Mouse (Mus musculus) forebrain, embryonic 15.5 days (tissue): ENCODE measurements around the gene Ech1. TPM values are rescaled to one million over a fixed set of nuclear protein-coding genes. Genes with fewer than 3 reads are reported as not detected.
A peak's percentile ranks its signal among the peaks of the same experiment; 100 is the strongest.

Source experiments
- ATAC-seq: fragments of 200-750 bp; cut with Nextera tagmentation; replicated peaks from 2 replicates; pipeline ENCODE4 v1.8.0; 2017; ENCODE audit warnings: mild to moderate bottlenecking, moderate TSS enrichment, moderate library complexity
- H3K27ac ChIP-seq: fragments of 300-500 bp; sonication (generic); replicated peaks from 2 replicates; pipeline ENCODE4 v1.5.1; 2015; ENCODE audit warnings: mild to moderate bottlenecking, inconsistent platforms
- H3K27me3 ChIP-seq: fragments of 300-500 bp; sonication (generic); 2 replicates; pipeline ENCODE4 v1.6.1; 2015; ENCODE audit warnings: inconsistent platforms
- H3K36me3 ChIP-seq: fragments of 300-500 bp; sonication (generic); 2 replicates; pipeline ENCODE4 v1.6.1; 2015; ENCODE audit warnings: mild to moderate bottlenecking, inconsistent platforms
- H3K4me1 ChIP-seq: fragments of 300-500 bp; sonication (generic); 2 replicates; pipeline ENCODE4 v1.6.1; 2015; ENCODE audit warnings: inconsistent platforms
- H3K4me2 ChIP-seq: fragments of 300-500 bp; sonication (generic); replicated peaks from 2 replicates; pipeline ENCODE4 v1.6.1; 2015; ENCODE audit warnings: mild to moderate bottlenecking, inconsistent platforms
- H3K4me3 ChIP-seq: fragments of 300-500 bp; sonication (generic); 2 replicates; pipeline ENCODE4 v1.5.1; 2015; ENCODE audit warnings: mild to moderate bottlenecking, inconsistent platforms
- H3K9ac ChIP-seq: fragments of 300-500 bp; sonication (generic); replicated peaks from 2 replicates; pipeline ENCODE4 v1.6.1; 2015; ENCODE audit warnings: mild to moderate bottlenecking, inconsistent platforms
- H3K9me3 ChIP-seq: fragments of 300-500 bp; sonication (generic); 2 replicates; pipeline ENCODE4 v1.6.1; 2016; ENCODE audit warnings: inconsistent platforms
- WGBS: fragments of 180-500 bp; shearing (Covaris S2); methylation state at CpG from one replicate; pipeline ENCODE4 v1.1.7; 2015; ENCODE audit warnings: mixed read lengths; 5-methylcytosine and 5-hydroxymethylcytosine counted together
- polyA plus RNA-seq: library from polyadenylated mRNA; unstranded; fragments of >200 nt; fragmentation: Nextera tagmentation; extraction: Ambion mirVana; gene quantifications from 2 replicates; pipeline ENCODE4 v1.2.1, GENCODE M21; 2015

Gene Ech1
- polyA plus RNA-seq, 1 experiment from 2014 or later: 85.2 TPM

- Histone ChIP-seq H3K27me3 (no peaks in the 10 kb centered on the region), H3K4me2 (no peak overlapping the region), H3K36me3 (peaks cover 45% of the 10 kb centered on the region), H3K27ac (0 out of 2 replicates have a peak overlapping the region, but pooled peaks have one; percentile 9), H3K9ac (no peak overlapping the region), H3K4me1 (peaks cover 15% of the 10 kb centered on the region), H3K9me3 (no peaks in the 10 kb centered on the region), H3K4me3 (no peak overlapping the region)
- ATAC-seq: no peak
- WGBS: 55% methylated on average over 10 of the region's 10 CpGs
Observed at GRCm38 (mm10) chr7:28822993-28823903, 1.8 kb upstream of the Ech1 start.

GRCm38 (mm10) chr7:28823932-28824331, 1.1 kb upstream of the Ech1 start:
- no peaks in the 10 kb centered on the region for H3K27me3 ChIP-seq
- H3K27ac ChIP-seq: 0 out of 2 replicates have a peak overlapping the region, but pooled peaks have one; percentile 67
- H3K36me3 ChIP-seq: peaks cover 38% of the 10 kb centered on the region
- no peaks in the 10 kb centered on the region for H3K9me3 ChIP-seq
- ATAC-seq: no peak
- WGBS: 57% methylated on average over 2 of the region's 2 CpGs
- peaks cover 12% of the 10 kb centered on the region for H3K4me1 ChIP-seq
- no peak overlapping the region for H3K9ac ChIP-seq
- H3K4me3 ChIP-seq: no peak overlapping the region
- no peak overlapping the region for H3K4me2 ChIP-seq

DNA sequence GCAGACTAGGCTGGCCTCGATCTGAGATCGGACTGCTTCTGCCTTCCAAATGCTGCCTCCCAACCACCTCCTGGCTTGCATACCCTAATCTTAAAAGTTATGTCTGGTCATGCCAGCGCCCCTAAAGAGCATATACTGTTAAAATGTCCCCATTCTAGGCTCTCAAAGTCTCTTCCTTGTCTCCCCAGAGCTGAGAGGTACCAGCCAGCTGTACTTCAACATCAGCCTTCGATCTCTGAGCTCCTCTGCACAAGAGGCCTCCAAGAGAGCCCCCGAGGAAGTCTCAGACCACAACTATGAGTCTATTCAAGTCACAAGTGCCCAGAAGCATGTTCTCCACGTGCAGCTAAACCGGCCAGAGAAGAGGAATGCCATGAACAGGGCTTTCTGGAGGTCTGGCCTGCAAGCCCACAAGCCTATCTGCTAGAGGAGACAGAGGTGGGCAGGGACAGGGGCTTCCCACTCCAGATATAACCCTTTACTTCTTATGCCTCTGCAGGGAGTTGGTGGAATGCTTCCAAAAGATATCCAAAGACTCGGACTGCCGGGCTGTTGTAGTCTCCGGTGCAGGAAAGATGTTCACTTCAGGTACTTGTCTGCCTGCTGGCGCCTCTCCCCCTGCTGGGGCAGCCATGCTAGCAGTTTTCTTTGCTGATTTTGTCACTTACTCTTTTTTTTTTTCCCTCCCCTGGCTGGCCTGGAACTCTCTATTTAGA, 827 bp downstream of the Ech1 start:
- 64% methylated on average over 11 of the region's 11 CpGs for WGBS
- peak overlapping the region; percentile 52 for H3K4me3 ChIP-seq
- peak overlapping the region; percentile 47 for H3K4me2 ChIP-seq
- H3K27ac ChIP-seq: peak overlapping the region; percentile 67
- ATAC-seq: no peak
- peaks cover 29% of the 10 kb centered on the region for H3K36me3 ChIP-seq
- no peaks in the 10 kb centered on the region for H3K9me3 ChIP-seq
- peaks cover 12% of the 10 kb centered on the region for H3K4me1 ChIP-seq
- no peaks in the 10 kb centered on the region for H3K27me3 ChIP-seq
- peak overlapping the region; percentile 57 for H3K9ac ChIP-seq

DNA sequence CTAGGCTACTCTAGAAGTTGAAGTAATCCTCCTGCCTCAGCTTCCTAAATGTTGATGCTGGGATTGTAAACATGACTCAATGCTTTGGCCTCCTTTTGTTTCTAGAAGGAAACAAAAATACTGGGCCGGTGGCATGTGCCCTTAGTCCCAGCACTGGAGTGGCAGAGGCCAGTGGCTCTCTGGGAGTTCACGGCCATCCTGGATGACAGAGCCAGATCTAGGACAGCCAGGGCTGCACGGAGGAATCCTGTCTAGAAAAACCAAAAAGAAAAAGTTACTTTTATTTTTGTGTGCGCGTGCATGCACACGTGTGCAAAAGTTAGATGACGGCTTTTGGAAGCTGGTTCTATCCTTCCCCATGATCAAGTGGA, 1.4 kb downstream of the Ech1 start:
- H3K4me1 ChIP-seq: peaks cover 12% of the 10 kb centered on the region
- no peak overlapping the region for H3K9ac ChIP-seq
- no peak for ATAC-seq
- no peaks in the 10 kb centered on the region for H3K9me3 ChIP-seq
- H3K27me3 ChIP-seq: no peaks in the 10 kb centered on the region
- no peak overlapping the region; the same call in 1 of the 2 replicates for H3K4me3 ChIP-seq
- 92% methylated on average over 7 of the region's 7 CpGs for WGBS
- H3K4me2 ChIP-seq: no peak overlapping the region
- H3K27ac ChIP-seq: no peak overlapping the region
- peaks cover 26% of the 10 kb centered on the region for H3K36me3 ChIP-seq

DNA sequence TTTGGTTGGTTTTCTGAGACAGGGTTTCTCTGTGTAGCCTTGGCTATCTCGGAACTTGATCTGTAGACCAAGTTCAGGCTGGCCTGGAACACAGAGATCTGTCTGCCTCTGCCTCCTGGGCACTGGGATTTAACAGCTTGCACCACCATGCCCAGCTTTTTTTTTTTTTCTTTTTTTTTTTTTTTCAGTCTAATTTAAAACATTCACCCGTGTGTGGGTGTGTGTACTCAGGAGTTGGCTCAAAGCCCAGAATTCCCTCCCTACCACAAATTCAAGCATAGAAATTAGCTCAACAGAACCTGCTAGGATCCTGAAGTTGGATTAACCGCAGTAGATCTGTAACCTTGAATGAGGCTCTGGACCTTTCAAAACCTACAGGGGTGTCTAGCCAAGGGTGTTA, 2.3 kb downstream of the Ech1 start:
- H3K9ac ChIP-seq: no peak overlapping the region
- no peak overlapping the region for H3K27ac ChIP-seq
- H3K4me1 ChIP-seq: peaks cover 12% of the 10 kb centered on the region
- no peak for ATAC-seq
- no peaks in the 10 kb centered on the region for H3K27me3 ChIP-seq
- no peaks in the 10 kb centered on the region for H3K9me3 ChIP-seq
- H3K4me3 ChIP-seq: no peak overlapping the region
- WGBS: 40% methylated on average over 3 of the region's 3 CpGs
- H3K4me2 ChIP-seq: no peak overlapping the region
- H3K36me3 ChIP-seq: peaks cover 19% of the 10 kb centered on the region

DNA sequence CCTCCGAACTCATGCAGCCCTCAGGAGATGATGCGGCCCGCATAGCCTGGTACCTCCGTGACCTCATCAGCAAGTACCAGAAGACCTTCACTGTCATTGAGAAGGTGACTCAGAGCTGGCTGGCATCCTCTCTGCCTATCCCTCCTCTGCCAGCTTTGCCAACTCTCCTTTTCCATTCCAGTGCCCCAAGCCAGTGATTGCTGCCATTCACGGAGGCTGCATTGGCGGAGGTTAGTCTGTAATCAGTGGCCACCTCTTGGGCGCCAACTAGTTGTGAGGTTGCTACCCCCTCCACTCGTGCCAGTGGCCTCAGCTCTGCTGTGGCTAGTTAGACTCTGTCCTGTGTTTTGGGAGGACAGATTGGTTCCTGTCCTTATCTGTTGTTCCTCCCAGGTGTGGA, 4.8 kb downstream of the Ech1 start:
- Histone ChIP-seq H3K4me2 (no peak overlapping the region), H3K9me3 (no peaks in the 10 kb centered on the region), H3K9ac (no peak overlapping the region), H3K27me3 (no peaks in the 10 kb centered on the region), H3K27ac (no peak overlapping the region), H3K36me3 (peaks cover 12% of the 10 kb centered on the region; the same call in 1 of the 2 replicates), H3K4me1 (peaks cover 8% of the 10 kb centered on the region), H3K4me3 (no peak overlapping the region)
- WGBS: 89% methylated on average over 8 of the region's 8 CpGs
- no peak for ATAC-seq

- Histone ChIP-seq H3K4me2 (no peak overlapping the region), H3K4me3 (no peak overlapping the region), H3K4me1 (peaks cover 2% of the 10 kb centered on the region), H3K9me3 (no peaks in the 10 kb centered on the region), H3K36me3 (peaks cover 12% of the 10 kb centered on the region; the same call in 1 of the 2 replicates), H3K9ac (no peak overlapping the region), H3K27ac (no peak overlapping the region), H3K27me3 (no peaks in the 10 kb centered on the region)
- WGBS: 93% methylated on average over 5 of the region's 5 CpGs
- ATAC-seq: no peak
Observed at GRCm38 (mm10) chr7:28830981-28831380, 6.0 kb downstream of the Ech1 start.

DNA sequence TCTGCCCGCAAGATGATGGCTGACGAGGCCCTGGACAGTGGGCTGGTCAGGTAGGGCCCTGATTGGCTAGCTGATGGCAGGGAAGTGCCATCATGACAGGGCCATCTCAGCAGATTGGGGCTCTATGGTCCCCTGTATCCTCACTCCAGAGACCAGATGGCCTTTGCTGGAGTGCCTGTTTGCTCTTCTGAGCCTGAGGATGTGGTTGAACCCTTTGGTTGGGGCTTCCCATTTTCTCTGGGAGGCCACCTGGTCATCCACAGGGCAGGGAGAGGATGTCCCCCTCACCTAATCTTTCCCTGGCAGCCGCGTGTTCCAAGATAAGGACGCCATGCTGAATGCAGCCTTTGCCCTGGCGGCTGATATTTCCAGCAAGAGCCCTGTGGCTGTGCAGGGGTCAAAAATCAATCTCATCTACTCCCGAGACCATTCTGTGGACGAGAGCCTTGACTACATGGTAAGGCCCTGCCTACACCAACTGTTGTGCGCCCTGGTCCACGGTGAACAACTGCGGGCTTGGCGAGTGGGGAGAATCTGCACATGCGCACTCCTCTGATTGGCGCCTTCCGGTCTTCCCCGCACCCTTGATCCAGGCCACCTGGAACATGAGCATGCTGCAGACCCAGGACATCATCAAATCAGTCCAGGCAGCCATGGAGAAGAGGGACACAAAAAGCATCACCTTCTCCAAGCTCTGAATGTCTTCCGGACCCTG, 6.6 kb downstream of the Ech1 start:
- ATAC-seq: no peak
- Histone ChIP-seq H3K9me3 (no peaks in the 10 kb centered on the region), H3K36me3 (peaks cover 12% of the 10 kb centered on the region; the same call in 1 of the 2 replicates), H3K9ac (no peak overlapping the region), H3K4me3 (no peak overlapping the region), H3K27ac (no peak overlapping the region), H3K27me3 (no peaks in the 10 kb centered on the region), H3K4me2 (no peak overlapping the region), H3K4me1 (no peaks in the 10 kb centered on the region)
- WGBS: 94% methylated on average over 17 of the region's 17 CpGs

GRCm38 (mm10) chr7:28832137-28832536, 7.1 kb downstream of the Ech1 start:
- H3K4me2 ChIP-seq: no peak overlapping the region

GRCm38 (mm10) chr7:28833723-28834347, 8.8 kb downstream of the Ech1 start, which contains the start of gene Lgals4:
Lgals4 (plus strand) TSS chr7:28833854.
- Histone ChIP-seq H3K4me3 (no peak within 1 kb of the TSS), H3K27me3 (no peaks in the 10 kb centered on the region), H3K36me3 (peaks cover 12% of the 10 kb centered on the region; the same call in 1 of the 2 replicates), H3K9ac (no peak within 1 kb of the TSS), H3K4me2 (no peak within 1 kb of the TSS), H3K4me1 (no peaks in the 10 kb centered on the region), H3K9me3 (no peaks in the 10 kb centered on the region), H3K27ac (no peak within 1 kb of the TSS)
- ATAC-seq: no peak
- 89% methylated on average over 6 of the region's 6 CpGs for WGBS

More at GRCm38 (mm10) chr7:28832137-28832536, 7.1 kb downstream of the Ech1 start:
- Histone ChIP-seq H3K4me1 (no peaks in the 10 kb centered on the region), H3K9ac (no peak overlapping the region), H3K27ac (no peak overlapping the region), H3K27me3 (no peaks in the 10 kb centered on the region), H3K9me3 (no peaks in the 10 kb centered on the region), H3K36me3 (peaks cover 12% of the 10 kb centered on the region; the same call in 1 of the 2 replicates), H3K4me3 (no peak overlapping the region)
- WGBS: 84% methylated on average over 6 of the region's 6 CpGs
- no peak for ATAC-seq

DNA sequence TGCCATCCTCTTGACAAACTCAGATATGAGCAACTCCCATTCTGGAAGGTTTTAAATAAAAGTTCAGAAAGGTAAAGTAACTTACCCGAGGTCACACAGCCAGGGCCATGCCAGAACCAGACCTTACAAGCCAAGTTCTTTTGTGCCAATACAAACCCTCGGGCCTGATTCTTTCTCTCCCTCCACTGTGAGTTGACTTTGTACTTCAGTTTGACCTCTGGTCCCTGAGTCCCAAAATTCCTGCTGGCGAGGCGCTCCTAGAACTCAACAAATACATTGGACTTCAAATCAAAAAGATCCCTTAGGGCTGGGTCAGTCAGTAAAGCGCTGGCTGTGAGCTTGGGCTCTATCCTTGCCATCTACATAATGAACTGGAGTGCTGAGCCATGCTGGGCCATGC, 11.9 kb downstream of the Ech1 start:
- ATAC-seq: no peak
- Histone ChIP-seq H3K4me1 (no peaks in the 10 kb centered on the region), H3K27me3 (no peaks in the 10 kb centered on the region), H3K4me3 (no peak overlapping the region), H3K9ac (no peak overlapping the region), H3K4me2 (no peak overlapping the region), H3K27ac (no peak overlapping the region), H3K36me3 (no peaks in the 10 kb centered on the region), H3K9me3 (no peaks in the 10 kb centered on the region)
- 87% methylated on average over 5 of the region's 5 CpGs for WGBS
